Comparison of ENCODE assay signal across 8 mouse cellular contexts in genomic region chr7:51300238-51300637, GRCm38 (mm10).
DNase-seq lines count a peak whose midpoint lies in the region; TF ChIP-seq lines count a peak whose summit lies in the region.

No protein-coding gene starts in this region.

- no peak overlapping the region for H3K9ac ChIP-seq in heart, adult 2 months (ENCODE audit: low read depth, low read length)

- 34% methylated on average over 3 of the region's 3 CpGs for WGBS in heart, adult 2 months
- 54% methylated on average over 3 of the region's 3 CpGs for WGBS in heart, embryonic 10.5 days
- 22% methylated on average over 3 of the region's 3 CpGs for WGBS in limb, embryonic 10.5 days

- DNase-seq in heart, adult 2 months = peak; percentile 24 to 58
- no peak for DNase-seq in heart, embryonic 10.5 days (ENCODE audit: low spot score)
- peak; percentile 17 for DNase-seq in gastrocnemius, adult 2 months
- DNase-seq in limb, embryonic 10.5 days (ENCODE audit: low spot score) = peak; percentile 32
- DNase-seq in ovary, postnatal 10 days (ENCODE audit: low spot score) = peak; percentile 1
- no peak for DNase-seq in cerebellum, postnatal 25 days
- DNase-seq in left cerebral cortex, adult 9 months (ENCODE audit: low spot score in 2 of 2) = no peak
- DNase-seq in thymus, postnatal 4 days = no peak

- H3K9me3 ChIP-seq in heart, embryonic 10.5 days = no peaks in the 10 kb centered on the region
- H3K9me3 ChIP-seq in limb, embryonic 10.5 days (replicated peaks) = no peaks in the 10 kb centered on the region

- H3K4me1 ChIP-seq in heart, adult 2 months (ENCODE audit: control insufficient read depth, insufficient read depth, low read length) = no peaks in the 10 kb centered on the region
- no peaks in the 10 kb centered on the region for H3K4me1 ChIP-seq in heart, embryonic 10.5 days
- H3K4me1 ChIP-seq in limb, embryonic 10.5 days = no peaks in the 10 kb centered on the region

- H3K4me3 ChIP-seq in heart, adult 2 months = no peak overlapping the region
- H3K4me3 ChIP-seq in heart, embryonic 10.5 days = no peak overlapping the region
- no peak overlapping the region for H3K4me3 ChIP-seq in gastrocnemius, adult 2 months
- H3K4me3 ChIP-seq in limb, embryonic 10.5 days = no peak overlapping the region

- TF ChIP-seq CTCF in heart, adult 2 months (IDR thresholded peaks at IDR 0.05) = no peak
- no peak for TF ChIP-seq CTCF in gastrocnemius, adult 2 months (IDR thresholded peaks at IDR 0.05)

- TF ChIP-seq EP300 in heart, adult 2 months (IDR thresholded peaks at IDR 0.05; ENCODE audit: insufficient read depth, low read depth, low read length) = no peak

- H3K79me2 ChIP-seq in heart, adult 2 months (replicated peaks; ENCODE audit: control insufficient read depth, insufficient read depth, low read length) = no peaks in the 10 kb centered on the region

- H3K27ac ChIP-seq in heart, adult 2 months = no peak overlapping the region
- no peak overlapping the region for H3K27ac ChIP-seq in heart, embryonic 10.5 days
- H3K27ac ChIP-seq in gastrocnemius, adult 2 months = no peak overlapping the region
- no peak overlapping the region for H3K27ac ChIP-seq in limb, embryonic 10.5 days

- no peaks in the 10 kb centered on the region for H3K27me3 ChIP-seq in heart, adult 2 months (ENCODE audit: control insufficient read depth, insufficient read depth, low read length)
- no peaks in the 10 kb centered on the region for H3K27me3 ChIP-seq in heart, embryonic 10.5 days (ENCODE audit: insufficient read depth, poor library complexity, severe bottlenecking)
- H3K27me3 ChIP-seq in limb, embryonic 10.5 days (ENCODE audit: low read depth, poor library complexity, severe bottlenecking) = no peaks in the 10 kb centered on the region

- intact Hi-C loops in heart, adult 2 months (cut with DNase I) = no loop called here
- intact Hi-C loops in gastrocnemius, adult 2 months (cut with DNase I) = no loop called here

- H3K36me3 ChIP-seq in heart, adult 2 months (ENCODE audit: control insufficient read depth, insufficient read depth, low read length) = no peaks in the 10 kb centered on the region
- H3K36me3 ChIP-seq in heart, embryonic 10.5 days = no peaks in the 10 kb centered on the region
- H3K36me3 ChIP-seq in limb, embryonic 10.5 days = no peaks in the 10 kb centered on the region

- TF ChIP-seq POLR2A in heart, adult 2 months (IDR thresholded peaks at IDR 0.05; ENCODE audit: insufficient read depth, low read depth, low read length) = no peak

Comparison
In these comparisons a context has a peak if more than half of its experiments do, and no peak if none do; other contexts are left out.
1. DNase-seq: peak in heart, adult 2 months (2 of 2), gastrocnemius, adult 2 months (single experiment), limb, embryonic 10.5 days (single experiment) and ovary, postnatal 10 days (single experiment); none in heart, embryonic 10.5 days (single experiment), cerebellum, postnatal 25 days (0 of 2), left cerebral cortex, adult 9 months (0 of 2) and thymus, postnatal 4 days (single experiment).